Mouse (Mus musculus) kidney, postnatal 4 days (tissue): ENCODE measurements at regions not wholly inside any gene's neighbourhood (a gene's known extent, or its start where the extent isn't known, plus 50 kb on each side); places are given as distances from the start of the nearest gene placed in this dataset.

Source experiments
- DNase-seq, 2 experiments: peaks; one replicate each; pipeline ENCODE4 v3.0.0; 2021; ENCODE audit warnings: mixed read lengths in 2 of 2

DNA sequence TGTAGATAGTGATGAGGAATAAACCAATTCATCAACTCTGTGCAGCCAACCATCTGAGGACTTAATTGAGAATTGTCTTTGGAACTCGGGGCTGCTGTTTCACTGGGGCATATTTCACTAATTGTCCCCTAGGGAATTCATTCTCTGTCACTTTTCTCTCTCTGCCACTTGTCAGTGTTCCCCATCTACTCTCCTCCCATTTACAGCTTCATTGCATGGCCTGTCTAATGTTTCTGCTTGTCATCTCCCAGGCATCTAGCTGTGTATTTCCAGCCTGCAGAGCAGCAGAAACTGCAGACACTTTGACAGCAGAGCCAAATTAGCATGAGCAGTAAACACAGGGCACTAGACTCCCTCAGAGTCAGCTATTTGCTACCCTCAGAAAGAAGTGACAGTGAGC, 1105.2 kb downstream of the Ntrk3 start:
- no peak for DNase-seq

DNA sequence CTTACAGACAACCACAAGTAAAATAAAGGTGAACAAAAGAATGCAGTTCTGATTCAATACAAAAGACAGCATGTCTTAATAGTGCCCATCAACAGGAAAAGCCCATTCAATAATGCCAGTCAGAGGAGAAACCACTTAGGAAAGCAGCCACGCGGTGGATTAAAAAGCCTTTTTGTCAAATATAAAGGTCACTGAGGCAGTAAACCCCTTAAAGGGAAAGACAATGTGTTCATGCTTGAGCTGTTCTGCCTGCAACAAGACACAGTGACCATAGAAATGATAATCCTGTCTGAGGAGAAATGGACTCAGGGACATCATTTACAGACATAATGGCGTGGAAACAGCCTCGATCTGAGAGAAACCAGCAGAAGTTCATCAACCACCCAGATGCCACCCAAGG, 1114.3 kb downstream of the Ntrk3 start:
- DNase-seq, result no peak

DNA sequence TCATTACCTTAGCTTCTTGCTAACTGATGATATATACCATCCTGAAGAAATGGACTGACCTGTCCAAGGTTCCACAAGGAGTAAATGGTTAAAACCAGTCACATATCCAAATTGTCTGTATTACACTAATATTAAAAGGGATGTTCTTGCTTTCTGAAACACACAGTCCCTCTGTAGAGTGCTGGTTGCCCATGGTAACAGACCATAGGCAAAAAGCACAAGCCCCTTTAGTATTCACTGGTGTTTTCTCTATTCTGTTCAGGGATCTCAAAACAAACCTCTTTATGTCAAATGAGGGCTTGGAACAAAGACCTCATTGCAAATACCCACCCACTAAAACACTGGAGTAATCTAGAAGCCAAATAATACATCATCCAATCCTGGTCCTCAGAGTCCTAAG, 1114.9 kb downstream of the Ntrk3 start:
- DNase-seq, result no peak

DNA sequence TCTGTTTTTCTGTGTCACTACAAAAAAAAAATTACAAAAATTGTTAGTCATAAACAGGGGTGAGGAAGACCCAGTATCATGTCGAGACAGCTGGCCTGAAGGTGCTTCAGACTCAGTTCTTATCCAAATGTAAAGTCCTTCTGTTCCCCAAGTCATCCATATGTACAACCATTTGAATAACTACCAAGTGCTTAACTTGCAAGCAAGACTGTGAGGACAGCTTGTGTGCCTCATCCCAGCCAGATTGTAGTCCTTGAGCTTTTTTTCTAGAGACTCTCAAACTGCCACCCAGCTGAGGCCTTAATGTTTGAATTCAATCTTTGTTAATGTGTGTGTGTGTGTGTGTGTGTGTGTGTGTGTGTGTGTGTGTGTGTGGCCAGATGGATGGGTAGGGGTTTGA, 1164.9 kb downstream of the Ntrk3 start:
- no peak for DNase-seq

DNA sequence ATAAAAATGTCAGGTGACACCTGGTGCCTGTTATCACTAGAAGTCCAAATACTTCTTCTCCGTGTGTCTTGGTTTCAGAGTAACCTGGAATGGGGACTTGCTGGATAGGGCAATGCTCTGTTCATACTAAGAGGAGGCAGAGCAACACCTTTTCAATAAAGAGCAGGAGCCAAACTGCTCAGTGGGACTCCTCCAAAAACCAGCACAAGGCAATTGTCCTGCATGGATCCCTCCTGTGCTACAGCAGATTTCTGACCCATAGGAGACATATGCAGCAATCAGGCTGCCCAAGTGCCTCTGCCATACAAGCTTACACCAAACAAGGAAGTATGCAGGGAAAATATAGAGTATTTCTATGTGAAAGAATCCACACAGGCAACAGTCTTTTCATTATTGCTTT, 1178.7 kb downstream of the Ntrk3 start:
- no peak for DNase-seq

DNA sequence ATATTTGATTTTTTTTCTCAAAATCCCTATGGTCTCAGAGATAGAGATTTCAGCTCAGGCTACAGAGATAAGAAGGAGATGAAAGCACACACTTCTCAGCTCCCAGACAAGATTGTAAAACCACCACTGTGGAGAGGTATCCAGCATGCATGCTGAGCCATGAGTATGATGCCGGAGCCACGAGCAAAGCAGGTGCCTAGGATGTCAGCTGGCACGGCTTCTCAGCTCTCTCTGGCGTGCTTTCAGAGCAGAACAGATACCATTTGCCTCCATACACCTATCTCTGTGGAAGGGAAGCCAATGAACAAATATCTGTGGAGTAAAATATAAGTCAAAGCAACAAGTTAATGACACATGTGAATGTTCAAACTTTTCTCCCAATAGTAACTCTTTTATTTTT, 1179.3 kb downstream of the Ntrk3 start:
- no peak for DNase-seq

DNA sequence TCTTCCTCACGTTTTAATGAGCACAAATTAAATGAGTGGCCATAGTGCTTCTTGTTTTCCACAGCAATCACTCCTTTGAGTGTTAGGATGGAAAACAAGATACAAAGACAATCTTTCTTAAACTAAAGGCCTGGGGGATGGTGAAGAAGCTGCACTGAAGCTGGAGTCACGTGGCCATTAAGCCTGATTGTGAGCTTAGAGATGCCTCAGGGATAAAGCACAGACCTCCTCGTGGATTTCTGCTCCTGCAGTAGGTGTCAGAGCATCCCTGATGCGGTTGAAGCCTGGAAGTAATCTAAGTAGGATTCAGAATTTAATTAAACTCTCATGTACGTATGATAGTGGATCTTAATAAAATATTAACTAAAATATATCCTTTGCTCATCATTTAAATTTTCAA, 1200.9 kb downstream of the Ntrk3 start:
- DNase-seq, result no peak

DNA sequence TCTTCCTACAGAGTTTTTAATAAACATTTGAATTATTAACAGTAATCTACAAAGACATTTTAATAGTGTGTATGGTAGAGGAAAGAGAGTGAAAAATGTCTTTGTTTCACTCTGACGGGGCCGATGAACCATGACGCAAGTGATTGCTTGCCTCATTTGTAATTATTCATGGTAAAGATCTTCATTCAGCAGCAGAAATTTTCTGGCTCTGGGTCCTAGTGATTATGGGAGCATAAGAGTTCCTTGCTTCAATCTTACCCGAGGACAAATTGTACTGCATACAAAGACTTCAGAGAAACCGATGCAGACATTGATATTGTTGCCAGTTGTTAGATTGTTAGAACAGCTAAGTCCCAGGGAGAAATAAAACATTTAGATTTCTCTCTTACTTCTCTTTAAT, 1209.9 kb downstream of the Ntrk3 start:
- no peak for DNase-seq

DNA sequence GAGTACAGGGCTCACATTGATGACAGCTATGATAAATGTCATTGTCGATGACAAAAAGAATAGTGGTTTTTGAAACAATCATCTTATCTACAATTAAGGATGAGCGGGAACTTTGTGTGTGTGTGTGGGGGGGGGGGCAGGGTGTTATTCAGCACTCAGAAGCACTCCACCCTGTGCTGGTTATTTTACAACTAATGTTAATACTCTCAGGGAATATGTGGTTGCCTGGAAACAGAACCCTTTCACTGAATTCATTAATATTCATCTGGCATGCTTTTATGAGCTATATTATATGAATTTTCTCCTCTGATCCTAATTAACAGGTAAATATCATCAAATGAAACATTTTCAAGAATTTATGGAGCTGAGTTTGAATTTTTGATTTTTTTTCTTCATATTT, 1228.2 kb downstream of the Ntrk3 start:
- DNase-seq, result no peak

DNA sequence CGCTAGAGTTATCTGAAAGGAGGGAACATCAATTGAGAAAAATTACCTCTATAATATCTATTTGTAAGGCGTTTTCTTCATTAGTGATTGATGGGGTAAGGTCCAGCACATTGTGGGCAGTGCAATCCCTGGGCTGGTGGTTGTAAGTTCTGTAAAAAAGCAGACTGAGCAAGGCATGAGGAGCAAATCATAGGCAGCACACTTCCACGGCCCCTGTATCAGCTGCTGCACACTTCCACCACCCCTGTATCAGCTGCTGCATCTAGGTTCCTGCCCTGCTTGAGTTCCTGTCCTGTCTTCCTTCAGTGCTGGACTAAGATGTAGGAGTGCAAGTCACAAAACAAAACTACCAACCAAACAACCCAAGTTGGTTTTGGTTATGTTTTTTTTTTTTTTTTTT, 1230.2 kb downstream of the Ntrk3 start:
- no peak for DNase-seq

DNA sequence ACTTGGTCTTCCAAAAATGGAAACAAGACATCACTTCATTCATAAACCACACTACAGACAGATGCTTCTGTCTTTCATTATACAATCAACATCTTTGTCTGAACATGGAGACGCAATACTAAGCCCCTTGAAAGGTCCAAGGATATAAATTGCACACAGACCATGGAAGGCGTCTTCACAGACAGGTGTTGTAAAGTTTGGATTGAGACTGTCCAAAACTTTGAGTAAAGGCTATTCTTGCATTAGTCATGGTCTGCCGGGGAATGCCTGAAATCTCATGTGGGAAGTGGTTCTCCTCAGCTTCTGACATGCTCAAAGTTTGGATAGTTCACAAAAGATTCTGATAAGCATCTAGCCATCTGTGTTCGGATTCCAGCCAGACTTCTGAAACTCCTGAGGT, 1235.2 kb downstream of the Ntrk3 start:
- no peak for DNase-seq

DNA sequence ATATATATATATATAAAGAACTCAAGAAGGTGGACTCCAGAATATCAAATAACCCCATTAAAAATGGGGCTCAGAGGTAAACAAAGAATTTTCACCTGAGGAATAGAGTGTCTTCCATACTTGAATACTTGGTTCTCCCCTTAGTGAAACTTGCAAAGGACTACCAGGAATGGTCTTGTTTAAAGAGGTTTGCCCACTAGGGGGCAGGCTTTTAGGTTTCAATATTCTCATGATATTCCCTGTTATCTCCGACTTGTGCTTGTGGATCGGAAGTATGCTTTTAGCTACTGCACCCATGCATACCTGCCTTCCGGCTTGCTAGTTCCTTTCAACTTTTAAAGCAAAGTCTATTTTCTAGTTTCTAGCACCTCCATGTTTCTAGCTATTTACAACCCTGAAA, 1242.7 kb downstream of the Ntrk3 start:
- DNase-seq, result no peak

DNA sequence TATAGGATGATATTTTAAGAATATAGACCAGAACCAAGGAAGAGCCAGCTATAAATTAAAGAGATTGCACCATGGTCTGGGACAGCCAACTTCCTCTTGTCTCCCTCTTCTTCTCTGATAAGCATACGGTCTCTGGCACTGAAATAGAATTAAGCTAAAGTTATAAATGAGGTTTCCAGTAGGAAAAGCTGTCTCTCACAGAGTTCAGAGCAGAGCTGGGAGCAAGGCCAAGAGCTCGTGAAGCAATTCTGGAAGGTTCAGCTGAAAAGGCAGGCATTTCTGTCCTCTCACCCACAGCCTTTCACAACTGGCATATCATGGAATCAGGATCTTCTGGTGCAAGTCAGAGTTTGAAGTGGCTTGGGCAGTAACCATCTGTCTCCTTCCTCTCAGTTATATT, 1247.8 kb downstream of the Agbl1 start:
- DNase-seq, result no peak

DNA sequence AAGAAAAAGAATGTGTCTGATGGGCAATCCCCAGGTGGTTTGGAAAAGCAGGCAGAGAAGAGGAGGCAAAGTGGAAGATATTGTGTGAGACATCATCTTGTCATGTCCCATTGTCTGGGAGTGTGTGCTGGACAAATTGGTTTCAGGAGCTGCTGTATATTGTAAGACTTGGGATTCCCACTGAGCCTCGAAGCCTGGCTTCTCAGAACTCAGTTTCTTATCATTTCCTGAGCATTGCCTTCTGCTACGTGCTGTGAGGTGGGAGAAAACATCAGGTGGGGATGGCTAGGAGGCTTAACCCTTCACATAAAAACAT, 1216.3 kb downstream of the Agbl1 start:
- no peak for DNase-seq

DNA sequence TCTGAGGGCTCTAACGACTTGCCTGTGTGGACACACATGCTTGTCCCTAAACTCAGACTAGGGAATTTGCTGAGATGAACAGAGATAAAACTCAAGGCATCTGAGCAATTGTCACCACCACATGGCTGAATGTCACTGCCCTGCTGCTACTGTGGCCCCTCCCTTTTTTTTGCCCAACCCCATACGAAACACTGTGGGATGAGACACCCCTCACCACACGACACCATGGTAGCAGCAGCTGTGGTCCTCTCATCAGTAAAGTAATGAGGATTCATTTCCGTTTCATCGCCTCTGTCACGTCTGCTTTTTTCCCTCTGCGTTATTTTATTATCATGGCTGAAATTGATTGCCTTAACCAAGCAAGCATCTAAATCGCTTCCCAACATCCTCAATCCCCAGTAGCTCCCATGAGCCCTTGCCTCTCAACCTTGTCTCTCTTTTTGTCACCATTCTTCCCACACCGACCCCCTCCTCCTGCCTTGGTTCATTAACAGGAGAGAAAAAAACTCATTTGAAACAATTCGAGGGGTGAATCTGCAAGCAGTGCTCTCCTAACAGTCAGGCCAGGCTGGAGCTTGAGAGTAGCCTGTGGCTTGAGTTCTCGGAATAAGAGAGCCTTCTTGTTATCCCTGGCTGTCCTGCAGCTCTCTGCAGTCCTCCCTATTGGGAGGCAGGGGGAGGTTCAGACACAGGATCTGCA, 1215.8 kb downstream of the Agbl1 start:
- no peak for DNase-seq

DNA sequence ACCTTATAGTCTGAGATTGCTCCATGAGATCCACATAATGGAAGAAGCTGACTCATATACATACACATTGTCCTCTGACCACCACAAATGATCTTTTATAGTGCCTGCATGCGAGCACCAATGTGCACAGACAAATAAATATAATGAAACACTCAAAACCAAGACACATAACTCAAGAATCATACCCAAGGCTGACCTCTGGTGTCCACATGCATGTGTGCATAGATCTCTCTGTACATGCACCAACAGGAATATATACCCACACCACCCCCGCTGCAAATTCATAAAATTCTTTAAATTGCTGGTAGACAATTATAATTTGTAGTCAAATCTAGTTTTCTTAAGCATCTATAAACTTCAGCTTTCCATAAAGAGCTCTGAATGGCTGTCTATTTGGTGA, 1211.9 kb downstream of the Agbl1 start:
- peak; percentile 12 to 24 for DNase-seq

DNA sequence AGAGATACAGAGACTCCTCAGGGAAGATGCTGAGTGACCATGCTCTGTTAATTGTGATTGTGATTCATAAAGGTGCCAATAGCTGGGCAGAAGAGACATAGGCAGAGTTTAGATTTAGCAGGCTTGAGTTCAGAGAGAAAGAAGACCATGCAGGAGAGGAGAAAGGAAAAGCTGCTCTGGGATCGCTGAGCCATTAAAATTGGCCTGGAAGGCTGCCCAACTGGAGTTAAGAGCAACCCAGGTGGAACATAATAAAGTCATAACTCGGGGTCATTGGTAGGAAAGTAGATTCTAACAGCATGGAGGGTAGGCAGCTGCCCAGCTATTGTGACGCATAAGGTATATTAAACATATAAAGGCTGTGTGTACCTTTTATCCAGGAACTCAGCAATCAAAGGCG, 1183.9 kb downstream of the Agbl1 start:
- peak; percentile 22 to 26 for DNase-seq
